Mouse (Mus musculus) midbrain, postnatal 0 days (tissue): ENCODE measurements at regions not wholly inside any gene's neighbourhood (a gene's known extent, or its start where the extent isn't known, plus 50 kb on each side); places are given as distances from the start of the nearest gene placed in this dataset.
A peak's percentile ranks its signal among the peaks of the same experiment; 100 is the strongest.

ENCODE experiments used
- ATAC-seq: fragments of 200-750 bp; cut with Nextera tagmentation; 2 replicates; pipeline ENCODE4 v1.8.0; 2017; ENCODE audit warnings: moderate number of reproducible peaks, mild to moderate bottlenecking, moderate TSS enrichment, moderate library complexity; ENCODE audit not compliant: low FRiP score
- DNase-seq: peaks from one replicate; pipeline ENCODE4 v3.0.0-alpha.2; 2015; ENCODE audit warnings: low spot score
- H3K27ac ChIP-seq: fragments of 300-500 bp; sonication (generic); 2 replicates; pipeline ENCODE4 v1.5.1; 2014; ENCODE audit warnings: low read depth, mild to moderate bottlenecking, low read length, mixed read lengths
- H3K27me3 ChIP-seq: fragments of 300-500 bp; sonication (generic); 2 replicates; pipeline ENCODE4 v1.6.1; 2014; ENCODE audit warnings: low read length, control low read depth, mixed read lengths; ENCODE audit not compliant: insufficient read depth
- H3K36me3 ChIP-seq: fragments of 300-500 bp; sonication (generic); 2 replicates; pipeline ENCODE4 v1.6.1; 2014; ENCODE audit warnings: low read length, control low read depth, mixed read lengths; ENCODE audit not compliant: insufficient read depth
- H3K4me1 ChIP-seq: fragments of 300-500 bp; sonication (generic); 2 replicates; pipeline ENCODE4 v1.6.1; 2014; ENCODE audit warnings: mild to moderate bottlenecking, control low read depth, antibody characterized with exemption, low read length, mixed read lengths; ENCODE audit not compliant: insufficient read depth
- H3K4me2 ChIP-seq: fragments of 300-500 bp; sonication (generic); 2 replicates; pipeline ENCODE4 v1.6.1; 2014; ENCODE audit warnings: low read depth, mild to moderate bottlenecking, low read length, mixed read lengths; ENCODE audit not compliant: poor library complexity, severe bottlenecking
- H3K4me3 ChIP-seq: fragments of 300-500 bp; sonication (generic); 2 replicates; pipeline ENCODE4 v1.5.1; 2014; ENCODE audit warnings: low read depth, mild to moderate bottlenecking, low read length, moderate library complexity
- H3K9ac ChIP-seq: fragments of 300-500 bp; sonication (generic); replicated peaks from 2 replicates; pipeline ENCODE4 v1.6.1; 2014; ENCODE audit warnings: mild to moderate bottlenecking, low read length, moderate library complexity, mixed read lengths; ENCODE audit not compliant: poor library complexity, severe bottlenecking
- H3K9me3 ChIP-seq: fragments of 300-500 bp; sonication (generic); 2 replicates; pipeline ENCODE4 v1.6.1; 2016; ENCODE audit warnings: low read length, control low read depth
- CTCF ChIP-seq: IDR thresholded peaks from 2 replicates; pipeline ENCODE4 v1.5.1; 2016; ENCODE audit warnings: antibody characterized with exemption, mild to moderate bottlenecking
- WGBS: fragments of 180-500 bp; shearing (Covaris S2); extraction: QIAGEN DNeasy Blood & Tissue Kit; methylation state at CpG from one replicate; pipeline ENCODE4 v1.1.7; 2014; 5-methylcytosine and 5-hydroxymethylcytosine counted together

- DNase-seq (peak; percentile 94), ATAC-seq (peak; percentile 74)
- no peaks in the 10 kb centered on the region for H3K27me3 ChIP-seq
- H3K4me3 ChIP-seq = no peak overlapping the region
- H3K9me3 ChIP-seq = no peaks in the 10 kb centered on the region; the same call in 1 of the 2 replicates
- WGBS = 69% methylated on average over 9 of the region's 9 CpGs
- H3K4me1 ChIP-seq = no peaks in the 10 kb centered on the region
- TF ChIP-seq CTCF = no peak
- H3K9ac ChIP-seq = no peak overlapping the region
- H3K4me2 ChIP-seq = no peak overlapping the region
- H3K36me3 ChIP-seq = no peaks in the 10 kb centered on the region
- H3K27ac ChIP-seq = no peak overlapping the region
These were observed 165.5 kb upstream of the Egflam start for GRCm38 (mm10) chr15:7563726-7564125.

DNA sequence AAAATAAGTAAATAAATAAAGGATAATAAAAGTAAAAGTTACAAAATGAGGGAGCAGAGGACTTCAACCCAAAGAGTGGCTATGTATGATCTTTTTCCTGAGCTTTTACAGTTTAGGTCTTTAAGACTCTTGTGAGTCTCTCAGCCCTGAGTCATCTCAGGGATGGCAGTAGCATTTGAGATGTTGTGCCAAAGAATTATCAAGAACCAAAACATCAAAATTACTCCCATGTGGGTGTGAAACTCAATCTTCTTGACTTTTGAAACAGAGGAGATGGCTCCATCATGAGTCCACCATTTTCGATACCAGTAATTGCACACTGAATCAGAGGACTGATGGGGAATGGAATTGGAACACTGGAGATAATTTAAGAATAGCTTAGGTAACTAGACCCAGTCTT is 174.0 kb upstream of the Egflam start:
- H3K36me3 ChIP-seq = no peaks in the 10 kb centered on the region
- H3K4me2 ChIP-seq = no peak overlapping the region
- no peaks in the 10 kb centered on the region for H3K27me3 ChIP-seq
- no peak overlapping the region for H3K27ac ChIP-seq
- no peak overlapping the region for H3K9ac ChIP-seq
- DNase-seq (no peak), ATAC-seq (no peak)
- no peaks in the 10 kb centered on the region for H3K9me3 ChIP-seq
- no peak overlapping the region for H3K4me3 ChIP-seq
- H3K4me1 ChIP-seq = no peaks in the 10 kb centered on the region
- TF ChIP-seq CTCF = no peak
- 96% methylated on average over 1 of the region's 1 CpGs for WGBS

DNA sequence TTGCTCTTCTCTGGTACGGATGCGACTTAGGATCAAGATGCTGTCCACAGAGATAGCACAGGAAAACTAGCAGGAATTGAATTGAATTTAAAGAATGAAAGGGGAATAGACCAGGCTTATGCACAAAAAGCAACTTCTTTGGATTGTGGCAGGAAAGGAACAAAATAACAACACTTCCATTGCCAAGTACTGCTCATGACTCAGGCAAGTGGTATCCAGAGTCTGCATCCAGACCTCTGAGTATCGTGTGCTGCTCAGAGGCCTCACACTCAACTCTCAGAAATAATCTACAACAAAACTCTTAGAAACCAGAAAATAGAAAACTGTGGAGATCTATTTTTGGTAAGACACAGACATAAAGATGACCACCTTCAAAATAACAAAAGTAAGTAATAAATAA is 176.1 kb upstream of the Egflam start:
- Histone ChIP-seq H3K4me2 (no peak overlapping the region), H3K4me3 (no peak overlapping the region), H3K27me3 (no peaks in the 10 kb centered on the region), H3K27ac (no peak overlapping the region), H3K9me3 (no peaks in the 10 kb centered on the region), H3K9ac (no peak overlapping the region), H3K36me3 (no peaks in the 10 kb centered on the region), H3K4me1 (no peaks in the 10 kb centered on the region)
- 91% methylated on average over 3 of the region's 3 CpGs for WGBS
- ATAC-seq (no peak), DNase-seq (no peak)
- no peak for TF ChIP-seq CTCF

- Histone ChIP-seq H3K9ac (no peak overlapping the region), H3K36me3 (no peaks in the 10 kb centered on the region), H3K27ac (no peak overlapping the region), H3K4me2 (no peak overlapping the region), H3K4me1 (no peaks in the 10 kb centered on the region), H3K27me3 (no peaks in the 10 kb centered on the region), H3K4me3 (no peak overlapping the region), H3K9me3 (no peaks in the 10 kb centered on the region)
- TF ChIP-seq CTCF = no peak
- WGBS = 60% methylated on average over 2 of the region's 2 CpGs
- ATAC-seq (no peak), DNase-seq (peak; percentile 40)
These were observed 176.6 kb upstream of the Egflam start for GRCm38 (mm10) chr15:7574811-7575210.

DNA sequence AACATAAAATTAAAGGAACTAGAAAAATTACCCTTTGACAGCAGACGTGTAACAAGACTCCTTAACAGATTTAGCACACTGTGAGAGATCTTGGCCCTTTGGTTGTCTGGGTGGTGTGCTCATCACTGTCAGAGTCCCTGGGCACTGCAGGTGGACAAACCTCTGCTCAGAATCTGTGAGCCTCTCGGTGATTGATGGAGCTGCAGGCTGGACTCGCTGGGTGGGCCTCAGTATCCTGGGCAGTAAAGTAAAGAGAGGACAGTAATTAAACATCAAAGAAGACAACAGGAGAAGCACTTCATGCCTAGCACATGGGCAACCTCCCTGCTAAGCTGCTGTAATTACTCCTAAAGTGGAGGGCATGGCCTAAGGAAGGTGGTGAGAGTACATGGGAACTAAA is 180.2 kb upstream of the Egflam start:
- DNase-seq (no peak), ATAC-seq (no peak)
- Histone ChIP-seq H3K9ac (no peak overlapping the region), H3K9me3 (no peaks in the 10 kb centered on the region), H3K36me3 (no peaks in the 10 kb centered on the region), H3K27me3 (no peaks in the 10 kb centered on the region), H3K4me2 (no peak overlapping the region), H3K4me1 (no peaks in the 10 kb centered on the region), H3K4me3 (no peak overlapping the region), H3K27ac (no peak overlapping the region)
- TF ChIP-seq CTCF = no peak
- whole genome bisulfite sequencing = 67% methylated on average over 3 of the region's 3 CpGs

- no peak for ATAC-seq
- no peak for DNase-seq
- no peak overlapping the region for H3K27ac ChIP-seq
- no peak for TF ChIP-seq CTCF
- H3K4me1 ChIP-seq = no peaks in the 10 kb centered on the region
- H3K27me3 ChIP-seq = no peaks in the 10 kb centered on the region
- 96% methylated on average over 3 of the region's 3 CpGs for WGBS
- no peak overlapping the region for H3K4me3 ChIP-seq
- H3K4me2 ChIP-seq = no peak overlapping the region
- no peak overlapping the region for H3K9ac ChIP-seq
- no peaks in the 10 kb centered on the region for H3K9me3 ChIP-seq
- H3K36me3 ChIP-seq = no peaks in the 10 kb centered on the region
These were observed 189.0 kb upstream of the Egflam start for GRCm38 (mm10) chr15:7587210-7587609.

GRCm38 (mm10) chr15:7591486-7591885 is 193.3 kb upstream of the Egflam start:
- ATAC-seq = no peak
- DNase-seq = no peak
- H3K4me3 ChIP-seq = no peak overlapping the region
- no peaks in the 10 kb centered on the region for H3K9me3 ChIP-seq
- H3K36me3 ChIP-seq = no peaks in the 10 kb centered on the region
- H3K9ac ChIP-seq = no peak overlapping the region
- no peak overlapping the region for H3K4me2 ChIP-seq
- no peaks in the 10 kb centered on the region for H3K4me1 ChIP-seq
- no peak overlapping the region for H3K27ac ChIP-seq
- TF ChIP-seq CTCF = no peak
- no peaks in the 10 kb centered on the region for H3K27me3 ChIP-seq
